Mouse (Mus musculus) duodenum, adult 2 months (tissue): ENCODE data around the gene Hist1h1a. TPM values are rescaled to one million over a fixed set of nuclear protein-coding genes. Genes with fewer than 3 reads are reported as not detected.

Experiments
- polyA plus RNA-seq: library from polyadenylated mRNA; depleted of rRNA; stranded (reverse); fragments of >200 nt; gene quantifications from 2 replicates; pipeline ENCODE4 v1.2.3, GENCODE M21; 2012; ENCODE audit warnings: low replicate concordance; rRNA removed

Hist1h1a gene
- 0.74 and 1.2 TPM in 2 replicates for polyA plus RNA-seq

DNA sequence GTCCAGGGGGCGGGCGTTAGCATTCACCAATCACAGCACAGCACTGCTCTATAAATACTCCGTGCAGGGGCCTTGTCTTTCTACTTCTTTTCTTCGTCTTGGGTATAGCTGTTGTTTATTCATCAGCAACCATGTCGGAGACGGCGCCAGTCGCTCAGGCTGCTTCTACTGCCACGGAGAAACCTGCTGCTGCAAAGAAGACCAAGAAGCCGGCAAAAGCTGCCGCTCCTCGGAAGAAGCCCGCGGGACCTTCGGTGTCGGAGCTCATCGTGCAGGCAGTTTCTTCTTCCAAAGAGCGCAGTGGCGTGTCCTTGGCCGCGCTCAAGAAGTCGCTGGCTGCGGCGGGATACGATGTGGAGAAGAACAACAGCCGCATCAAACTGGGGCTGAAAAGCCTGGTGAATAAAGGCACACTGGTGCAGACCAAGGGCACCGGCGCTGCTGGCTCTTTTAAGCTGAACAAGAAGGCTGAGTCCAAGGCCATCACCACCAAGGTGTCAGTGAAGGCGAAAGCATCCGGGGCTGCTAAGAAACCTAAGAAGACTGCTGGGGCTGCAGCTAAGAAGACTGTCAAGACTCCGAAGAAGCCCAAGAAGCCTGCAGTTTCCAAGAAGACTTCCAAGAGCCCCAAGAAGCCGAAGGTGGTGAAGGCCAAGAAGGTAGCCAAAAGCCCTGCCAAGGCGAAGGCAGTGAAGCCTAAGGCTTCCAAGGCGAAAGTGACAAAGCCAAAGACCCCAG, at the start of gene Hist1h1a:
Hist1h1a (plus strand) TSS at position 81 of the 738 bp plus-strand sequence.

DNA sequence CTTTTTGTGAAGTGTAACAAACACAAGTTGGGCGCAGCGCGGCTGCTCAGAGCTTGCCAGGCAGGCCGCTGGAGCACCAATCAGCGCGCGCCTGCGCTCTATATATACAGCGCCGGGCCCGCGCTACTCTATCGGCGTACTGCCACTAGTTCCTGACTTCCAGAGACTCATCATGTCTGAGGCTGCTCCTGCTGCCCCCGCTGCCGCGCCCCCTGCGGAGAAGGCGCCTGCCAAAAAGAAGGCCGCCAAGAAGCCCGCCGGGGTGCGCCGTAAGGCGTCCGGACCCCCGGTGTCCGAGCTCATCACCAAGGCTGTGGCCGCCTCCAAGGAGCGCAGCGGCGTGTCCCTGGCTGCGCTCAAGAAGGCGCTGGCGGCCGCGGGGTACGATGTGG, 24.8 kb upstream of the Hist1h1a start, which contains the start of gene Hist1h1c:
Hist1h1c (plus strand) TSS at position 132 of the 392 bp plus-strand sequence.

DNA sequence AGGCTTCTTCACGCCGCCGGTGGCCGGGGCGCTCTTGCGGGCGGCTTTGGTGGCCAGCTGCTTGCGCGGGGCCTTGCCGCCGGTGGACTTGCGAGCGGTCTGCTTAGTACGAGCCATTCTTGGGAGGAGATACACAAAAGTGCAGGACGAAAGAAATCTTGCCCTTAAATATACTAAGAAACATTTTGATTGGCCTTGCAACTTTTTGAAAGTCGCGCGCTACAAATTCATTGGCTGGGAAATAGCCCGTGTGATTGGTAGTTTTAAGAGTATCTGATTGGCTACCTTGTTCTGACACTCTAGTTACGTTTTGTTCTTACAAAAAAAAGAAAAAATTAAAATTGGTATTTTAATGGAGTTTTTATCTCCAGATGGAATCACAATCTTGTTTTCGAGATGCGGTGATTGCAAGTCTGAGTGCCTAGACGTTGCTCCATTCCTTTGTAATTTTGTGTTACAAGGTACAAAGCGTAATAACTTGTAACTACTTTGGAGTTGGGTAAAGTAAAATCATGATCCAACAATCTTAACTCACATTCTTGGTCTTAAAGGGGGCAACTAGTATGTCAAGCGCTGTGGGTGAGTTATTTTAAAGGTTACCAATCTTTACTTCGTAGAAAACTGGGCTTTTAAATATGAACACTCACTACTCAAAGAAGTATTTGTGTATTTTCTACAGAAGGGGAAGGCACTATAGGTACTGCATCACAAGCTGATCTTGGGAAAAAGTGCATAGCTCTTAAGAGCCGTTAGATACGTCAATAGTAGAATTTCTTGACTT, 17.9 kb upstream of the Hist1h1a start, which contains the start of gene Hist1h3c:
Hist1h3c (minus strand) TSS at position 222 of the 781 bp plus-strand sequence.

GRCm38 (mm10) chr13:23746201-23747080, 17.0 kb upstream of the Hist1h1a start, which contains the start of gene Hist1h2bb:
TSS of gene Hist1h2bb (plus strand) at chr13:23746734.

DNA sequence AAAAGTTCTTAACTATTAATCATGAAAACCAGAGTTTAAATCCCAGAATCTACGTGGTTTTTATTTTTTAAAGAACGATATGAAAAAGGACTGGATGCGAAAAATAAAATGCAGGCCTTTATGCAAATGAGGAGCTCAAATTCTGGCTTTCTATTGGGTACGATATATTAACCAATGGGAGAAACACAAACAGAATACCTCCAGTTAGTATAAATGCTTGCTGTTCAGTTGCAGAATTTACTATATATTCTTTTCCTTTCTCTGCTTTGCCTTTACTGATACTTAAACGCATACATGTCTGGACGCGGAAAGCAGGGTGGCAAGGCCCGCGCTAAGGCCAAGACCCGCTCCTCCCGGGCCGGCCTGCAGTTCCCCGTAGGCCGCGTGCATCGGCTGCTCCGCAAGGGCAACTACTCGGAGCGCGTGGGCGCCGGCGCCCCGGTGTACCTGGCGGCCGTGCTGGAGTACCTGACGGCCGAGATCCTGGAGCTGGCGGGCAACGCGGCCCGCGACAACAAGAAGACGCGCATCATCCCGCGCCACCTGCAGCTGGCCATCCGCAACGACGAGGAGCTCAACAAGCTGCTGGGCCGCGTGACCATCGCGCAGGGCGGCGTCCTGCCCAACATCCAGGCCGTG, 12.5 kb upstream of the Hist1h1a start, which contains the start of gene Hist1h2ab:
Hist1h2ab (plus strand) TSS at position 288 of the 639 bp plus-strand sequence.

DNA sequence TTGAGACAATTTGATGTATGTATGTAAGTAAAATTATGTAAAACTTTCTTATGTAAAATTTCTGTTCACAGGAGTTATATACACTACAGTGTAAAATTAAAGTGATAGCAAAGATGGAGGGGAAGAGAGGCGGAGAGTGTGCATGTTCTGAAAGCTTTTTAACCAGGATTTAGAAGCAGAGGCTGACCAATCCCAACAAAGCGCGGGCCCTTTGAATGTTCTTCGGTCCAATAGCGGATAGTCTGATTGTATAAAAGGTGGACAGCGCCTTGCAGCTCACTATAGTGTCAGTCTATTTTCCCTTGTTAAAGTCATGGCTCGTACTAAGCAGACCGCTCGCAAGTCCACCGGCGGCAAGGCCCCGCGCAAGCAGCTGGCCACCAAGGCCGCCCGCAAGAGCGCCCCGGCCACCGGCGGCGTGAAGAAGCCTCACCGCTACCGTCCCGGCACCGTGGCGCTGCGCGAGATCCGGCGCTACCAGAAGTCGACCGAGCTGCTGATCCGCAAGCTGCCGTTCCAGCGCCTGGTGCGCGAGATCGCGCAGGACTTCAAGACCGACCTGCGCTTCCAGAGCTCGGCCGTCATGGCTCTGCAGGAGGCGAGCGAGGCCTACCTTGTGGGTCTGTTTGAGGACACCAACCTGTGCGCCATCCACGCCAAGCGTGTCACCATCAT, 11.3 kb upstream of the Hist1h1a start, which contains the start of gene Hist1h3b:
Hist1h3b (plus strand) TSS at position 201 of the 675 bp plus-strand sequence.

DNA sequence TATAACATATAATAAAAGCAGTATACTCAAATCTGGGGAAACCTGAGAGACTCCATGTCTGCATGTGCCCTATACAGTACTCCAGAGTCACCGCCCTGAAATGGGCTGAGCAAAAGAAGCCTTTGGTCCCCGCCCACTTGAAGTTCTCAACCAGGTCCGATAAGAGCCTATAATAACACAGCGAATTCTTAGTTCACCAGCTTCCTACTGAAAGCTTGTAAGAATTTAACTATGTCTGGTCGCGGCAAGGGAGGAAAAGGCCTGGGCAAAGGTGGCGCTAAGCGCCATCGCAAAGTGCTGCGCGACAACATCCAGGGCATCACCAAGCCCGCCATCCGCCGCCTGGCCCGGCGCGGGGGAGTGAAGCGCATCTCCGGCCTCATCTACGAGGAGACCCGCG, 6.7 kb upstream of the Hist1h1a start, which contains the start of gene Hist1h4b:
Hist1h4b (plus strand) TSS at position 224 of the 400 bp plus-strand sequence.

DNA sequence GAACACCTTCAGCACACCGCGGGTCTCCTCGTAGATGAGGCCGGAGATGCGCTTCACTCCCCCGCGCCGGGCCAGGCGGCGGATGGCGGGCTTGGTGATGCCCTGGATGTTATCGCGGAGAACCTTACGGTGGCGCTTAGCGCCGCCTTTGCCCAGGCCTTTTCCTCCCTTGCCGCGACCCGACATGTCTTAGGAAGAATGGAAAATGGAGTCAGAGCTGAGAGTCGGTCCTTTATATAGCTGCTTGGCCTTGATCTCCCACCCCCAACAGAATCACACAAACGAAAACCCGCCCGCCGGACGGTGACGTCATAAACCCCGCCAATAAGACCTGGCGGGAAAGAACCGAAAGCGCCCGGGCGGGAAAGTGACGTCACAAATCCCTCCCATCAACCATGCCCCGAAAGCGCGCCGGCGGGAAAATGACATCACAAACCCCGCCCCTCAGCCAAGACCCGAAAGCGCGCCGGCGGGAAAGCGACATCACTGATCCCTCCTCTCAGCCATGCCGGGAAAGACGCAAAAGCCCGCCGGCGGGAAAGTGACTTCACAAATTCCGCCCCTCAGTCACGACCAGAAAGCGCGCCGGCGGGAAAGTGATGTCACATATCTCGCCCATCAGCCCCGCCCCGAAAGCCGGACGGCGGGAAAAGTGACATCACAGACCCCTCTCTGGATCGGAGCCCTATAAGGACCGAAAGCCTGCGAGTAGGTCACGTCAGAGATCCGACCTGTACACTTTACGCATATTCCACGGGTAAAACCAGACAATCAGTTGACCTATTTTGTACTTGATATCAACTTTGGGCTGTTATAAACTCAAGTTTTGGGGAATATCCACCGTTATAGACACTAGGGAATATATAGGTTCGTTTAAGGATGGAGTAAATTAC, 2.2 kb upstream of the Hist1h1a start, which contains the start of gene Hist1h4a:
Hist1h4a (minus strand) TSS at position 259 of the 893 bp plus-strand sequence.

GRCm38 (mm10) chr13:23761871-23762821, 1.3 kb upstream of the Hist1h1a start, which contains the start of gene Hist1h3a:
TSS of gene Hist1h3a (minus strand) at chr13:23762386.

GRCm38 (mm10) chr13:23769613-23770012, 6.1 kb downstream of the Hist1h1a start, which contains the start of gene Trim38:
TSS of gene Trim38 (plus strand) at chr13:23769913.

DNA sequence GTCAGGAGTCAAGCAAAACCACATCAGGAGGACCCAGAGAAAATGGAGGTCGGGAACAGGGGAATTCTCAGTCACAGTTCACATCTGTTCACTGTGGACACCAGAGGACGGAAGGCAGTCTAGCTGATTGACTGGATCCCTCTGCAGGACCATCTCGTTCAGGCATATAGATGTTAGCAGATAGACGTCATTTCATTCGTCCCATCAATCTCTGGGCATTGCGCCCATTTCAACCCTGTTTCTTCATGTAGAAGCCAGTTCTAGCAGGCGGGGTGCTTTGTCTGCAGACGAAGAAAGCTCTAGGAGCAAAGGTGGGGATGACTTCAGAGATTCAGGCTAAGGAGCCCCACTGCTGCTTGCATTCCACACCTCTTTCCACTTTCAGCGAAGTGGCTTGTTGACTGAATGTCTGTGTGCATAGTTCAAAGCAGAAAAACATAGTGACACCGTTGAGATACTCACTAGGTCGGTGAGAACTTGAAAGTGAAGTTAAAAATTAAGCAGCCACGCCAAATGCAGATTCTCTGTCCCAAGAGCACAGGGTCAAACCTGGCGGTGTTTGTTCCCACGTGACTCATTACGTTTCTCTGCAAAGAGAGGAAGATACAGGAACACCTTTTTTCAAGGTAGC, 43.1 kb downstream of the Hist1h1a start, which contains the start of gene Slc17a2:
Slc17a2 (plus strand) TSS at position 572 of the 631 bp plus-strand sequence.

Other genes starting within 250 kb of the Hist1h1a start
- gene Hist1h4h, start 232.6 kb upstream of the Hist1h1a start, polyA plus RNA-seq: 12.7 and 22.9 TPM in 2 replicates
- gene Hist1h2af, start 229.8 kb upstream of the Hist1h1a start, polyA plus RNA-seq: 782 and 1,968 TPM in 2 replicates
- gene Hist1h3g, start 228.2 kb upstream of the Hist1h1a start, polyA plus RNA-seq: 41.4 and 47.8 TPM in 2 replicates
- gene Hist1h2bh, start 220.3 kb upstream of the Hist1h1a start, polyA plus RNA-seq: 3.4 and 4.2 TPM in 2 replicates
- 12.4 and 14.5 TPM in 2 replicates for gene Hist1h3f, start 219.6 kb upstream of the Hist1h1a start, polyA plus RNA-seq
- gene Hist1h4f, start 212.0 kb upstream of the Hist1h1a start, polyA plus RNA-seq: 6.2 and 12.0 TPM in 2 replicates
- 0.11 and 0.13 TPM in 2 replicates for gene Hist1h1d, start 210.4 kb upstream of the Hist1h1a start, polyA plus RNA-seq
- gene Hist1h3e, start 201.3 kb upstream of the Hist1h1a start, polyA plus RNA-seq: 34.6 and 43.8 TPM in 2 replicates
- 11.9 and 48.7 TPM in 2 replicates for gene Hist1h2ae, start 192.4 kb upstream of the Hist1h1a start, polyA plus RNA-seq
- 29.6 and 41.4 TPM in 2 replicates for gene Hist1h2bg, start 192.3 kb upstream of the Hist1h1a start, polyA plus RNA-seq
- gene Hist1h2bf, start 189.5 kb upstream of the Hist1h1a start, polyA plus RNA-seq: 13.2 and 22.0 TPM in 2 replicates
- gene Hist1h2ad, start 189.3 kb upstream of the Hist1h1a start, polyA plus RNA-seq: 3.7 and 15.3 TPM in 2 replicates
- gene Hist1h3d, start 187.9 kb upstream of the Hist1h1a start, polyA plus RNA-seq: 13.1 and 33.1 TPM in 2 replicates
- gene Hist1h4d, start 182.1 kb upstream of the Hist1h1a start, polyA plus RNA-seq: 7.5 and 12.3 TPM in 2 replicates
- 1.4 and 1.6 TPM in 2 replicates for gene Hist1h2be, start 142.5 kb upstream of the Hist1h1a start, polyA plus RNA-seq
- 2.3 and 2.7 TPM in 2 replicates for gene Hist1h1e, start 141.1 kb upstream of the Hist1h1a start, polyA plus RNA-seq
- 1.3 and 5.1 TPM in 2 replicates for gene Hist1h2ac, start 79.7 kb upstream of the Hist1h1a start, polyA plus RNA-seq
- 151 and 487 TPM in 2 replicates for gene Hist1h2bc, start 79.5 kb upstream of the Hist1h1a start, polyA plus RNA-seq
- not detected in 2 replicates for gene Hist1h1t, start 67.9 kb upstream of the Hist1h1a start, polyA plus RNA-seq
- gene Hist1h4c, start 65.2 kb upstream of the Hist1h1a start, polyA plus RNA-seq: 4.4 and 18.3 TPM in 2 replicates
- gene Hfe, start 52.8 kb upstream of the Hist1h1a start, polyA plus RNA-seq: 5.9 and 6.9 TPM in 2 replicates
- gene Hist1h1c, start 24.9 kb upstream of the Hist1h1a start, polyA plus RNA-seq: 19.5 and 49.1 TPM in 2 replicates
- gene Hist1h3c, start 18.1 kb upstream of the Hist1h1a start, polyA plus RNA-seq: 35.9 and 40.8 TPM in 2 replicates
- gene Hist1h2bb, start 16.9 kb upstream of the Hist1h1a start, polyA plus RNA-seq: 18.7 and 20.8 TPM in 2 replicates
- 22.8 and 64.3 TPM in 2 replicates for gene Hist1h2ab, start 12.5 kb upstream of the Hist1h1a start, polyA plus RNA-seq
- 30.7 and 39.7 TPM in 2 replicates for gene Hist1h3b, start 11.4 kb upstream of the Hist1h1a start, polyA plus RNA-seq
- 9.6 and 14.6 TPM in 2 replicates for gene Hist1h4b, start 6.7 kb upstream of the Hist1h1a start, polyA plus RNA-seq
- gene Hist1h4a, start 2.4 kb upstream of the Hist1h1a start, polyA plus RNA-seq: 6.3 and 13.5 TPM in 2 replicates
- 21.3 and 31.3 TPM in 2 replicates for gene Hist1h3a, start 1.3 kb upstream of the Hist1h1a start, polyA plus RNA-seq
- 0.71 and 3.3 TPM in 2 replicates for gene Trim38, start 6.2 kb downstream of the Hist1h1a start, polyA plus RNA-seq
- gene Slc17a2, start 43.3 kb downstream of the Hist1h1a start, polyA plus RNA-seq: 0.06 TPM in 1 of 2 replicates, not detected in the other
- not detected in 2 replicates for gene Slc17a3, start 75.8 kb downstream of the Hist1h1a start, polyA plus RNA-seq
- not detected in 2 replicates for gene Slc17a1, start 104.1 kb downstream of the Hist1h1a start, polyA plus RNA-seq
- 8.6 and 29.0 TPM in 2 replicates for gene Slc17a4, start 151.3 kb downstream of the Hist1h1a start, polyA plus RNA-seq
- gene Hist1h2ba, start 170.5 kb downstream of the Hist1h1a start, polyA plus RNA-seq: not detected in 2 replicates
- not detected in 2 replicates for gene Hist1h2aa, start 170.8 kb downstream of the Hist1h1a start, polyA plus RNA-seq
- 1.1 and 1.2 TPM in 2 replicates for gene Scgn, start 227.5 kb downstream of the Hist1h1a start, polyA plus RNA-seq